Mouse (Mus musculus): ENCODE data around the gene Trabd.

Trabd gene

DNA sequence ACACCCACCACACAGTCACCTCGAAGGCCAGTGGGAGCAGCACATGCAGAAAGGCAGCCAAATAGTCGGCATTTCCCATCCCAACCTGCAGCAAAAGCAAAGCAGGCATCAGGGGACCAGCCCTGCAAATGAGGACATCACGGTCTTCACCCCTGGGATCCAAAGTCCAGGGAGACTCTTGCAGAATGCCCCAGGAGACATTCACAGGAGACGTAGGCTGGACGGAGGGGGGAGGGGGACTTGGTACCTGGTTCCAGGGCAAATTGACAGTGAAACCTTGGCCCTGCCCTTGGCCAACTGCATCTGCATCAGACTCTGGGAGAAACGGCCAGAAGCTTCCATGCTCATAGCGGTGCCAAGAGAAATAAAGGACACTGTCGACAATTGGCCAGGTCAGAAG is 51.7 kb downstream of the Trabd start:
- DNase-seq (ENCODE audit: extremely low spot score), result no peak

GRCm38 (mm10) chr15:89127364-89127940 is 52.5 kb downstream of the Trabd start:
- no peak for DNase-seq (ENCODE audit: extremely low spot score)

DNA sequence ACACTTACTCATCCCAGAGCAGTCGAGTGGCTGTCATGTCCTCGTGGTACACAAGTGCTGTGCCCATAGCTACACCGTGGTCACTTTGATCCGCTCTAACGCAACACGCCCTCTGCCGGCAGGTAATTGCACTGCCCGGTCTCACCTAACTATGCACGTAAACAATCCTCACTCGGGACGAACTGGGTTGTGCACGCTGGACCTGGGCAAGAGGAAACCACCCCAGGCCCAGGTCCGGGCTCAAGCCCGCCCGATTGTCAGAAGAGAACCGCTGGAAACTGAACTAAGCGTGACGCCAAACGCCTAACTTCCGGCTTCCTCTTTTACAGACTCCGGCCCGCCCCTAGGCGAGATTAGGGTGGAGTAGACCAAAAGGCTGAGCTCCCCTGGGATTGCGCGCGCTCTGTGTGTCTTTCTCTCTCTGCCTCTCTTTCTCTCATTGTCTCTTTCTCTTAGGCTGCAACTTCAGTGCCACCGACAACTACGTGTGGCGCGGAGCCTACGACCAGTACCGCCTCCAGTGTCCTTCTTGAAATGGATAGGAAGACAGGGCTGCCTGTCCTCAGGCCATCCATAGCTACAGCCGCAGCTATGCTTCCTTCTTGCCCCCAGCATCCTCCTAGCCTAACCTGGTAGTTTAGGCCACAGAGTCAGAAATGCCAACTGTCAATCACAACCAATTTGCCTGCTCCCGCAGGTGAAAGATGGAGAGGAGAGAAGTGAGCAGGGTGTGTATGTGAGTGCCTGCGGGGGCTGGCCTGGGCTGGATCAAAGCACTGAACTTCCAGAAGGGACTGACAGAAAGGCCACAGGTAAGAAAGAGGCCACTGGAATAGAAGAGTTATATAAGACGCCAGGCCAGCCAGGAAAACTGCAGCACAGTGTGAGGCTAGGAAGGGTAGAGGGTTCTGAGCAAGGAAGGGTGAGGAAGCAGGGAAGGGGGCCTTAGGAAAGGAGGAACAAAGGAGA is 53.7 kb downstream of the Trabd start, which contains the start of gene Hdac10:
TSS of gene Hdac10 (minus strand) at position 319 of the 969 bp plus-strand sequence.
- peak; percentile 85 for DNase-seq (ENCODE audit: extremely low spot score)

- no peak for DNase-seq (ENCODE audit: extremely low spot score)
Observed at GRCm38 (mm10) chr15:89130245-89130644, 55.3 kb downstream of the Trabd start.

- no peak for DNase-seq (ENCODE audit: extremely low spot score)
Observed at GRCm38 (mm10) chr15:89131316-89131715, 56.4 kb downstream of the Trabd start.

Measured in embryo, embryonic 9.5 days (tissue).